In the genomic region with DNA sequence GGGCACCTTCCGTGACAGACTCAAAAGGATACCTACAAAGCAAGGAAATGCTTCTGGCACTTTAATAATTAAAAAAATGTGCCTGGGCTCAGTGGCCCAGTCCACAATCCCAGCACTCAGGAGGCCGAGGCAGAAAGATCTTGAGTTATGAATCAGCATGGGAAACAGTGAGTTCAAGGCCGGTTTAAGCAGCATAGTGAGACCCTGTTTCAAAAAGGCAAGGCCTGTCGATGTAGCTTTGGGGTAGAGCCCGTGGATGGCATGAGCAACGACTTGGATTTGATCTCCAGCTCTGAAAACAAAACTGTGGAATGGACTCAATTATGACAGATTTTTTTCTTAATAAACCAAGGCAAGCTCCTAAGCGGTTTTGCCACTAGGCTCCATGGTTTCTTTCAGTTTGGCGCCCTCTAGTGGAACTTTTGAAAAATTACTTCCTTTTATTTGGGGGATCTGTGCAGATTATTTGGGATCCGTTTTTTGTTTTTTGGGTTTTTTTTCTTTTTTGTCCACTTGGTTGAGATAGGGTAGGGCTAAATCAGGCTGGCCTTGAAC, we compare ENCODE assay signal across 7 mouse cellular contexts. TPM values are rescaled to one million over a fixed set of nuclear protein-coding genes. Genes with fewer than 3 reads are reported as not detected.
DNase-seq lines count a peak whose midpoint lies in the region; ATAC-seq and TF ChIP-seq lines count a peak whose summit lies in the region.

No protein-coding gene starts in this region.

- POLR2A ChIA-PET in Patski (lab: Charles Lee): interaction anchor here (0.6 kb wide), 3 partner anchors 14 to 209 kb away, joined by 3 read pairs; no protein-coding TSS in a partner anchor

- CTCF ChIA-PET in Patski (lab: Charles Lee): interaction anchor here (0.7 to 2.0 kb wide), 7 partner anchors 17 to 289 kb away, joined by 3 to 7 read pairs (median 3); no protein-coding TSS in a partner anchor

- H3K4me3 ChIP-seq in embryonic facial prominence, embryonic 11.5 days (ENCODE audit: low read depth, low read length): no peak overlapping the region

- peak; percentile 8 to 32 for DNase-seq in layer of hippocampus, adult 18-20 months (ENCODE audit: low spot score in 2 of 2)
- DNase-seq in layer of hippocampus, postnatal 25 days (ENCODE audit: extremely low spot score in 1 of 2, low spot score in 1 of 2): no peak
- DNase-seq in Patski (ENCODE audit: low read depth, low spot score): no peak
- DNase-seq in embryonic facial prominence, embryonic 11.5 days (ENCODE audit: low spot score): peak; percentile 81
- no peak for DNase-seq in right cerebral cortex, postnatal 4 days

- H3K36me3 ChIP-seq in embryonic facial prominence, embryonic 11.5 days (replicated peaks; ENCODE audit: control insufficient read depth, insufficient read depth, low read depth, low read length): no peaks in the 10 kb centered on the region

- WGBS in embryonic facial prominence, embryonic 11.5 days: 28% methylated on average over 9 of the region's 9 CpGs

- H3K4me1 ChIP-seq in embryonic facial prominence, embryonic 11.5 days (ENCODE audit: control insufficient read depth, insufficient read depth, low read length): no peaks in the 10 kb centered on the region

- peak; percentile 80 for TF ChIP-seq CTCF in Patski (IDR thresholded peaks at IDR 0.05)

- peak; percentile 54 for ATAC-seq in CD4-positive, CD25-positive, alpha-beta regulatory T cell, adult 4 months
- ATAC-seq in Patski: no peak
- ATAC-seq in embryonic facial prominence, embryonic 11.5 days (replicated peaks; ENCODE audit: insufficient number of reproducible peaks, low FRiP score, low TSS enrichment, low read depth): no peak
- peak; percentile 60 for ATAC-seq in megakaryocyte-erythroid progenitor cell, adult 5-6 weeks (replicated peaks; ENCODE audit: low FRiP score, low TSS enrichment, poor library complexity, severe bottlenecking)

- H3K27me3 ChIP-seq in Patski: no peaks in the 10 kb centered on the region
- no peaks in the 10 kb centered on the region for H3K27me3 ChIP-seq in embryonic facial prominence, embryonic 11.5 days (ENCODE audit: control insufficient read depth, insufficient read depth, low read length)

- H3K4me2 ChIP-seq in embryonic facial prominence, embryonic 11.5 days (ENCODE audit: low read depth, low read length): no peak overlapping the region

- H3K27ac ChIP-seq in embryonic facial prominence, embryonic 11.5 days (replicated peaks; ENCODE audit: low read depth, low read length): no peak overlapping the region

- H3K9me3 ChIP-seq in embryonic facial prominence, embryonic 11.5 days (replicated peaks; ENCODE audit: control insufficient read depth, low read length): no peaks in the 10 kb centered on the region

- in situ Hi-C loops in Patski (cut with MboI; ENCODE audit: low pct_unique_long_range_greater_than_20kb): no loop called here

- H3K9ac ChIP-seq in embryonic facial prominence, embryonic 11.5 days (replicated peaks; ENCODE audit: low read length): no peak overlapping the region

RNA-seq across cellular contexts. Expression of gene Kif14, which starts 7.4 kb away (rescaled TPM):
- total RNA-seq in layer of hippocampus, adult 18-20 months (2021): under 1 TPM; 0.13 to 0.20 TPM
- under 1 TPM; 0.26 to 0.39 TPM for total RNA-seq in layer of hippocampus, postnatal 25 days (2021)
- polyA plus RNA-seq in CD4-positive, CD25-positive, alpha-beta regulatory T cell, adult 4 months (2017; shearing (Covaris generic)): 1 to 10 TPM; 1.2 to 1.3 TPM
- 5.6 TPM for polyA plus RNA-seq in Patski (2021)
- 8.9 and 9.3 TPM in 2 replicates for polyA plus RNA-seq in embryonic facial prominence, embryonic 11.5 days (2014; fragmentation: Nextera tagmentation; extraction: Ambion mirVana)
- 16.2 and 19.3 TPM in 2 replicates for total RNA-seq in megakaryocyte-erythroid progenitor cell, adult 5-6 weeks (2014; fragmentation: Nextera tagmentation)
- 16.5 and 17.5 TPM in 2 replicates for total RNA-seq in megakaryocyte-erythroid progenitor cell, adult 5-6 weeks (2017)

RNA-seq across cellular contexts. Expression of gene Ddx59, which starts 43.7 kb away (rescaled TPM):
- 10 to 100 TPM in 1 of 2 experiments, 1 to 10 TPM in 1; 9.2 to 10.0 TPM for total RNA-seq in layer of hippocampus, adult 18-20 months (2021)
- 10 to 100 TPM; 10.5 to 12.0 TPM for total RNA-seq in layer of hippocampus, postnatal 25 days (2021)
- 10 to 100 TPM in 1 of 2 experiments, 1 to 10 TPM in 1; 7.6 to 11.2 TPM for polyA plus RNA-seq in CD4-positive, CD25-positive, alpha-beta regulatory T cell, adult 4 months (2017; shearing (Covaris generic))
- 15.7 TPM for polyA plus RNA-seq in Patski (2021)
- 19.9 and 21.0 TPM in 2 replicates for polyA plus RNA-seq in embryonic facial prominence, embryonic 11.5 days (2014; fragmentation: Nextera tagmentation; extraction: Ambion mirVana)
- total RNA-seq in megakaryocyte-erythroid progenitor cell, adult 5-6 weeks (2014; fragmentation: Nextera tagmentation): 11.7 and 17.2 TPM in 2 replicates
- total RNA-seq in megakaryocyte-erythroid progenitor cell, adult 5-6 weeks (2017): 16.6 and 17.2 TPM in 2 replicates

Comparison
In these comparisons a context has a peak if more than half of its experiments do, and no peak if none do; other contexts are left out.
1. DNase-seq: peak in layer of hippocampus, adult 18-20 months (2 of 2) and embryonic facial prominence, embryonic 11.5 days (single experiment); none in layer of hippocampus, postnatal 25 days (0 of 2), Patski (single experiment) and right cerebral cortex, postnatal 4 days (single experiment).
2. ATAC-seq: peak in CD4-positive, CD25-positive, alpha-beta regulatory T cell, adult 4 months (single experiment) and megakaryocyte-erythroid progenitor cell, adult 5-6 weeks (single experiment); none in Patski (single experiment) and embryonic facial prominence, embryonic 11.5 days (single experiment).
3. RNA of gene Kif14, which starts 7.4 kb away (total RNA-seq): 16.2 to 19.3 TPM in megakaryocyte-erythroid progenitor cell, adult 5-6 weeks; 0.26 to 0.39 TPM in layer of hippocampus, postnatal 25 days and 0.13 to 0.20 TPM in layer of hippocampus, adult 18-20 months; every median in the first group is over 10 times any median in the second.